Mouse (Mus musculus) intestine, postnatal 0 days (tissue): ENCODE measurements at regions not wholly inside any gene's neighbourhood (a gene's known extent, or its start where the extent isn't known, plus 50 kb on each side); places are given as distances from the start of the nearest gene placed in this dataset.

ENCODE experiments used
- ATAC-seq: fragments of 200-750 bp; cut with Nextera tagmentation; 2 replicates; pipeline ENCODE4 v1.8.0; 2017; ENCODE audit warnings: mild to moderate bottlenecking, moderate TSS enrichment, moderate library complexity
- H3K27ac ChIP-seq: fragments of 300-500 bp; sonication (generic); 2 replicates; pipeline ENCODE4 v1.5.1; 2014; ENCODE audit warnings: mild to moderate bottlenecking, low read depth, low read length, moderate library complexity
- H3K27me3 ChIP-seq: fragments of 300-500 bp; sonication (generic); replicated peaks from 2 replicates; pipeline ENCODE4 v1.6.1; 2014; ENCODE audit warnings: low read length, mixed read lengths; ENCODE audit not compliant: control insufficient read depth, insufficient read depth
- H3K36me3 ChIP-seq: fragments of 300-500 bp; sonication (generic); 2 replicates; pipeline ENCODE4 v1.6.1; 2014; ENCODE audit warnings: mild to moderate bottlenecking, moderate library complexity; ENCODE audit not compliant: control insufficient read depth, insufficient read depth
- H3K4me1 ChIP-seq: fragments of 300-500 bp; sonication (generic); replicated peaks from 2 replicates; pipeline ENCODE4 v1.6.1; 2014; ENCODE audit warnings: antibody characterized with exemption, low read length, mixed read lengths; ENCODE audit not compliant: control insufficient read depth, insufficient read depth
- H3K4me2 ChIP-seq: fragments of 300-500 bp; sonication (generic); replicated peaks from 2 replicates; pipeline ENCODE4 v1.6.1; 2014; ENCODE audit warnings: low read depth, mild to moderate bottlenecking, moderate library complexity
- H3K4me3 ChIP-seq: fragments of 300-500 bp; sonication (generic); 2 replicates; pipeline ENCODE4 v1.5.1; 2014; ENCODE audit warnings: low read depth, low read length
- H3K9ac ChIP-seq: fragments of 300-500 bp; sonication (generic); 2 replicates; pipeline ENCODE4 v1.6.1; 2014; ENCODE audit warnings: mild to moderate bottlenecking, low read depth, low read length
- H3K9me3 ChIP-seq: fragments of 300-500 bp; sonication (generic); 2 replicates; pipeline ENCODE4 v1.6.1; 2016; ENCODE audit warnings: mixed run types; ENCODE audit not compliant: control insufficient read depth
- CTCF ChIP-seq: sonication (generic); IDR thresholded peaks from 2 replicates; pipeline ENCODE4 v1.5.1; 2016; ENCODE audit warnings: low read depth, mild to moderate bottlenecking, control low read depth, antibody characterized with exemption, moderate library complexity
- WGBS: fragments of 180-500 bp; shearing (Covaris S2); extraction: QIAGEN DNeasy Blood & Tissue Kit; methylation state at CpG from one replicate; pipeline ENCODE4 v1.1.7; 2014; 5-methylcytosine and 5-hydroxymethylcytosine counted together

DNA sequence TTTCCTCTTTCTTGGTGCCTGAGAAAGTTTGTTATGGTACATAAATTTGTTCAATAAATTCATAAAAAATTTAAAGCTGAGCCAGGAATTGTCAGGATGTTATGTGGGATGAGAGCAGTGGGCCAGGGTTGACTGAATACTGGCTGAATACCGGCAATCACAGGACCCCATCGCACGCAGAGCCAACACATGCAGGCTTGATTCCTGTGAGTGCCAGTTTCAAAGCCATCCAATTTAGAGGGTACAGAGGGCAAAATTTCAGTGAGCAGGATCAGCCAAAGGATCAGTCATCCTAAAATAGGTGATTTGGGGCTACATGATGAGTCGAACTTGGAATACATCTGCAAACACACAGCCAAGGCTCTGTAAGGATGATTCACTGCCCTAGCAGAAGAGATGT is 583.6 kb upstream of the Nectin3 start:
- ATAC-seq: no peak
- WGBS: 89% methylated on average over 4 of the region's 4 CpGs

DNA sequence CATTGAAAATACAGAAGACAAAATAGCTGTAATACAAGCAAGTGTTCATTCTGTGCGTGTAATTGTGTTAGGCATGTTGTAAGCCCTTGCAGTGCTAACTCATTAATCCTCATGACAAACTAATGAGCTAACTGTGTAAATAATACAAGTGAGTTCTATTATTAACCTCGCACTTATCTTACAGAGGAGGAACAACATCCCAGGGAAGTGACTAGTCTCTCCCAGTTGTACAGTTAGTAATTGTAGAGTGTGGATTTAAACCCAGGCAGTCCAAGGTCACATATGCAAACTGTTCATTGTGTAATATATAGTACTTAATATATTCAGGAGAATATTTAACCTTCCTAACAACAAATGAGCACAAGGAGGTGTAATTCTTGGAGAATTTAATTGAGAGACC is 582.0 kb upstream of the Nectin3 start:
- 18% methylated on average over 2 of the region's 2 CpGs for WGBS
- H3K4me3 ChIP-seq: no peak overlapping the region
- H3K9ac ChIP-seq: no peak overlapping the region
- H3K36me3 ChIP-seq: no peaks in the 10 kb centered on the region
- H3K27ac ChIP-seq: no peak overlapping the region
- no peaks in the 10 kb centered on the region for H3K27me3 ChIP-seq
- no peak overlapping the region for H3K4me2 ChIP-seq
- no peaks in the 10 kb centered on the region for H3K9me3 ChIP-seq
- no peaks in the 10 kb centered on the region for H3K4me1 ChIP-seq
- ATAC-seq: 0 out of 2 replicates have a peak, but pooled peaks have one; percentile 25
- TF ChIP-seq CTCF: no peak

More for the DNA sequence above, 583.6 kb upstream of the Nectin3 start:
- no peak for TF ChIP-seq CTCF
- no peaks in the 10 kb centered on the region for H3K9me3 ChIP-seq
- no peak overlapping the region for H3K4me2 ChIP-seq
- no peak overlapping the region for H3K27ac ChIP-seq
- H3K4me3 ChIP-seq: no peak overlapping the region
- no peaks in the 10 kb centered on the region for H3K4me1 ChIP-seq
- H3K9ac ChIP-seq: no peak overlapping the region
- H3K27me3 ChIP-seq: no peaks in the 10 kb centered on the region
- H3K36me3 ChIP-seq: no peaks in the 10 kb centered on the region

DNA sequence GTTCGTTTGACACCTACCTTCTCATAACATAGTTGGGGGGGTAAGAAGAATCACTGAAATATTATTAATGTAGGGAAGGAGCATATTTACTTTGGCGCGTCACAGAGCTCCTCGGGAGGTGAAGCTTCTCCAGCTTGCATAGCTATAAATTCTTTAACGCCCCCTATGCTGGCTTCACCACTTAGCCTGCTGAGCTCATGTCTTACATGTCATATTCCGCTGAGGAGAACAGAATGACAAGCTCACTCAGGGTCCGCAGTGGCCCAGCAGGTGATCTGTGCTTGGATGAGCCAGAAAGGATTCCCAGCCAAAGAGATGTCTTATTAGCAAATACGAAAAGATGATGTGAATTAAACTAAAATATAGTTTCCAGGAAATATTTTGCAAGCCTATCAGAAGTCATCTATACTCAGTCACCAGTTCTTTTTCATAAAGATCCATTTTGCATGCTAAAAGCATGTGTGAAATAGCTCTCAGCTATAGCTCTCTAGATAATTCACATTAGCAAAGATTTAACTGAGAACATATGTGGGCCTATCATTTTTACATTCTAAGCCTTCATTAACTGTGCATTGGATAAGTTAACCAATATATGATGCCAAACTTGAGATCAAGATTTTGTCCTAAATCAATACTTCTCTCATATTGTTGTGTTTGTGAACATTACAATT is 561.1 kb upstream of the Nectin3 start:
- H3K4me2 ChIP-seq: no peak overlapping the region
- WGBS: 68% methylated on average over 8 of the region's 8 CpGs

DNA sequence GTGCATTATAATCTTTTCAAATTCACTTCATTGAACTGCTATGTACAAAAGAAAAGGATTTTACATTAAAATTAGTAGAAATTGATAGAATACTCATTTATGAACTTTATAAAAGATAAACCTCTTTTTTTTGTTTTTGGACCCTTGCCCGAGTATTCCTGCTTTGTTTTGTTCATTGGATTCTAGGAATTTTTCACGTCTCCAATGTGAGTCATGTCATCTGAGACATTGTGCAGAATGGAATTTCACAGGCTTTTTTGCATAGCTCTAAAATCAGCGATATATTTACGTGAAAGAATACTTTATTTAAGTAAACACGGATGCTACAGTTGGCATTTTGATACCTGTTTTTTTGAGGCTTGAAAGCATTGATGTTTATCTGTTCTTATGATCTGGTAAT is 560.5 kb upstream of the Nectin3 start:
- 69% methylated on average over 5 of the region's 5 CpGs for WGBS
- TF ChIP-seq CTCF: no peak
- H3K4me2 ChIP-seq: no peak overlapping the region
- ATAC-seq: no peak
- H3K9me3 ChIP-seq: no peaks in the 10 kb centered on the region
- no peaks in the 10 kb centered on the region for H3K27me3 ChIP-seq
- no peaks in the 10 kb centered on the region for H3K36me3 ChIP-seq
- no peak overlapping the region for H3K9ac ChIP-seq
- no peak overlapping the region for H3K4me3 ChIP-seq
- no peaks in the 10 kb centered on the region for H3K4me1 ChIP-seq
- no peak overlapping the region for H3K27ac ChIP-seq

More for the DNA sequence above, 561.1 kb upstream of the Nectin3 start:
- H3K27ac ChIP-seq: no peak overlapping the region
- no peak overlapping the region for H3K4me3 ChIP-seq
- H3K27me3 ChIP-seq: no peaks in the 10 kb centered on the region
- TF ChIP-seq CTCF: no peak
- no peaks in the 10 kb centered on the region for H3K4me1 ChIP-seq
- H3K36me3 ChIP-seq: no peaks in the 10 kb centered on the region
- ATAC-seq: no peak
- no peak overlapping the region for H3K9ac ChIP-seq
- H3K9me3 ChIP-seq: no peaks in the 10 kb centered on the region

DNA sequence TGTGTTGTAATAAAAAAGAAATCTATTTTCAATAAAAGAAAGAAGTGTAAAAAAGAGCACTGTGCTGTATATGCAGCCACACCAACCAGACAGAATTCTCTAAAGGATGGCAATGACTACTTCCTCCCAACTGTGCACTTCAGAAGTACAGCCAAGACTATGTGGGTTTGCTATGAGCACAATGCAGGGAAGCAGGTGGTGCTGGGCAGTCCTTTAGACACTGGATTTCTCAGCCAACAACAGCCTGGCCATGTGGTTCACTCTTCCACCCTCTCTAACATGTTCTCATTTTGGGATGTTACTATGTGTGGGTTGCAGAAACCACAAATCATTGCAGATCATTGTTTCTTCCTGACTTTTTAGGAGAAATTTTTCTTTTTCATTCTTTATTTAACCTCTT is 527.6 kb upstream of the Nectin3 start:
- H3K4me3 ChIP-seq: no peak overlapping the region
- H3K9ac ChIP-seq: no peak overlapping the region
- no peaks in the 10 kb centered on the region for H3K36me3 ChIP-seq
- H3K4me2 ChIP-seq: no peak overlapping the region
- TF ChIP-seq CTCF: no peak
- H3K27me3 ChIP-seq: no peaks in the 10 kb centered on the region
- no peaks in the 10 kb centered on the region for H3K4me1 ChIP-seq
- no peaks in the 10 kb centered on the region for H3K9me3 ChIP-seq
- no peak overlapping the region for H3K27ac ChIP-seq
- ATAC-seq: no peak

DNA sequence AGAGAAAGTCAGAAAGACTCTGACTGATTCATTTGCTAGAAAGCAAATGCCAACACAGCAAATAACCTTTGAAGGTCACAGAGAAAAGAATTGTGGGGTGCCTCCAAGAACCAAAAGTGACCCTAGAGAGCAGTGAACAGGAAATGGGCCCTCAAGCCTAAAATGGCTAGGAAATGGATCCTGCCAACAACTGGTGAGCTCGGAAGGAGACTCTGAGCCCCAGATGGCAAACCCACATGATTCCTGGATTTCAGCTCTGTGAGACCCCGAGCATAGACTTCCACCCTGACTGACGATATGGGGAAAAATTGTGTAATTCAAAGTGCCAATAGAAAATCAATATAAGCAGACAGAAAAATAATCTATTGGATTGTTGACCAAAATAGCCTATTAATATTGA is 519.2 kb upstream of the Nectin3 start:
- Histone ChIP-seq H3K27ac (no peak overlapping the region), H3K9me3 (no peaks in the 10 kb centered on the region), H3K36me3 (no peaks in the 10 kb centered on the region), H3K4me2 (no peak overlapping the region), H3K27me3 (no peaks in the 10 kb centered on the region), H3K4me1 (no peaks in the 10 kb centered on the region), H3K9ac (no peak overlapping the region), H3K4me3 (no peak overlapping the region)
- no peak for TF ChIP-seq CTCF
- 75% methylated on average over 3 of the region's 3 CpGs for WGBS
- ATAC-seq: no peak
